Mouse (Mus musculus) olfactory bulb, adult 2 months (tissue): Measurements from ENCODE around the gene Flywch2.

Experiments used
- CTCF ChIP-seq: fragments of 200-500 bp; IDR thresholded peaks from 2 replicates; pipeline ENCODE4 v1.5.1; 2012; ENCODE audit warnings: low read depth, mild to moderate bottlenecking, low read length, moderate library complexity; ENCODE audit not compliant: insufficient read depth
- POLR2A ChIP-seq: fragments of 200-500 bp; IDR thresholded peaks from 2 replicates; pipeline ENCODE4 v1.6.1; 2012; ENCODE audit warnings: mild to moderate bottlenecking, low read depth, low read length, moderate library complexity; ENCODE audit not compliant: insufficient read depth

DNA sequence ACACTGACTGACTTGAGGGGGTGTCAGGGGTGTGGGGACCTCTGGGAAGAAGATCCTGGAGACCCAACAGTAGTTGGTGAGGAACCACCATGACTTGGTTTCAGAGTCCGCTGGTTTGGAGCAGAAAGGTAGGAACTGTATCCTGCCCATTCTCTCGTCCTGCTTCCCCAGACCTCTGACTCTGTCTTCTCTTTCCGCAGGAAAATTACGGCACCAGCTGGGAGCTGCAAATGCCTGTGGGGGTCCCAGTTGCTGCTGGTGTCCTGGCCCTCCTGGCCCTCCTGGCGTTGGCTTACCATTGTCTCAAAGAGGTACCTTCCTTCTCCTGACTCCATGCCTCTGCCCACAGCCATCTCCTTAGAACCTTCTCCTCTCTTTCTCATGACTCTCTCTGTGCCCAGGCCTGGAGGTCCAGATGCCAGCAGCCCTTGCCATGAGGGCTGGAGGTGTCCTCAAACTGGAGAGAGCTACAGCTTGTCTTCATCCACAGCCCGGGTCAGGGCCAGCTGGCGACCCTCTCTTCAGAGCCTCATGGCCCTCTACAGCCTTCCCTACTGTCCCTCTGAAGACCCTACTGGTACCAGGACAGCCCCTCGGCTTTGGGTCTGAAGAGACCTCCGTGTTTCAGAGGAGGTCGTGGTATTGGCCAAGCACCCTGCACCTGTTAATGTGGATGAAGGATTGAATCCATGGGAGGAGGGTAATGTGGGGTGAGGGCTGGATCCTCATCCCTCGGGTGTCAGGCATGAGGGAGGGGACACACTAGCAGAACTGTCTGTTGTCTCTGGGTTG is 36.3 kb downstream of the Flywch2 start:
- TF ChIP-seq POLR2A (no peak), CTCF (no peak)
